Mouse (Mus musculus) liver, embryonic 13.5 days (tissue): ENCODE measurements around the gene Lef1. TPM values are rescaled to one million over a fixed set of nuclear protein-coding genes. Genes with fewer than 3 reads are reported as not detected.

ENCODE experiments used
- ATAC-seq: fragments of 200-750 bp; cut with Nextera tagmentation; 2 replicates; pipeline ENCODE4 v1.8.0; 2017; ENCODE audit warnings: low read depth, mild to moderate bottlenecking, moderate number of reproducible peaks, moderate library complexity
- DNase-seq: peaks from one replicate; pipeline ENCODE4 v3.0.0; 2022
- H3K27ac ChIP-seq: fragments of 300-500 bp; sonication (generic); 2 replicates; pipeline ENCODE4 v1.5.1; 2015; ENCODE audit warnings: moderate library complexity, mild to moderate bottlenecking, inconsistent platforms
- H3K27me3 ChIP-seq: fragments of 300-500 bp; sonication (generic); 2 replicates; pipeline ENCODE4 v1.6.1; 2015; ENCODE audit warnings: mild to moderate bottlenecking, inconsistent platforms
- H3K36me3 ChIP-seq: fragments of 300-500 bp; sonication (generic); 2 replicates; pipeline ENCODE4 v1.6.1; 2015; ENCODE audit warnings: mild to moderate bottlenecking, inconsistent platforms
- H3K4me1 ChIP-seq: fragments of 300-500 bp; sonication (generic); replicated peaks from 2 replicates; pipeline ENCODE4 v1.6.1; 2015; ENCODE audit warnings: inconsistent platforms
- H3K4me2 ChIP-seq: fragments of 300-500 bp; sonication (generic); 2 replicates; pipeline ENCODE4 v1.6.1; 2015; ENCODE audit warnings: inconsistent platforms, mild to moderate bottlenecking, moderate library complexity
- H3K4me3 ChIP-seq: fragments of 300-500 bp; sonication (generic); replicated peaks from 2 replicates; pipeline ENCODE4 v1.5.1; 2015; ENCODE audit warnings: mild to moderate bottlenecking, inconsistent platforms
- H3K9ac ChIP-seq: fragments of 300-500 bp; sonication (generic); 2 replicates; pipeline ENCODE4 v1.6.1; 2015; ENCODE audit warnings: mild to moderate bottlenecking, inconsistent platforms
- H3K9me3 ChIP-seq: fragments of 300-500 bp; sonication (generic); replicated peaks from 2 replicates; pipeline ENCODE4 v1.6.1; 2016; ENCODE audit warnings: inconsistent platforms
- WGBS: fragments of 180-500 bp; shearing (Covaris S2); methylation state at CpG from one replicate; pipeline ENCODE4 v1.1.7; 2015; ENCODE audit not compliant: insufficient replicate concordance; 5-methylcytosine and 5-hydroxymethylcytosine counted together
- polyA plus RNA-seq: library from polyadenylated mRNA; unstranded; fragments of >200 nt; fragmentation: Nextera tagmentation; extraction: Ambion mirVana; gene quantifications from 2 replicates; pipeline ENCODE4 v1.2.1, GENCODE M21; 2015

The Lef1 gene
- polyA plus RNA-seq, 1 experiment from 2014 or later, result 0.21 TPM

GRCm38 (mm10) chr3:131255399-131255981, 145.2 kb downstream of the Lef1 start:
- H3K27me3 ChIP-seq, result no peaks in the 10 kb centered on the region
- DNase-seq (no peak), ATAC-seq (no peak)
- peaks cover 20% of the 10 kb centered on the region for H3K36me3 ChIP-seq
- H3K9me3 ChIP-seq, result peaks cover 4% of the 10 kb centered on the region; the same call in 1 of the 2 replicates
- no peak overlapping the region for H3K4me2 ChIP-seq
- no peak overlapping the region for H3K4me3 ChIP-seq
- peaks cover 4% of the 10 kb centered on the region; the same call in 1 of the 2 replicates for H3K4me1 ChIP-seq
- 62% methylated on average over 3 of the region's 3 CpGs for WGBS
- H3K27ac ChIP-seq, result no peak overlapping the region
- no peak overlapping the region for H3K9ac ChIP-seq

GRCm38 (mm10) chr3:131258921-131259320, 148.7 kb downstream of the Lef1 start:
- WGBS, result 75% methylated on average over 3 of the region's 3 CpGs
- no peak overlapping the region for H3K4me2 ChIP-seq
- H3K27ac ChIP-seq, result no peak overlapping the region
- H3K4me1 ChIP-seq, result peaks cover 7% of the 10 kb centered on the region; the same call in 1 of the 2 replicates
- H3K27me3 ChIP-seq, result no peaks in the 10 kb centered on the region
- H3K9ac ChIP-seq, result no peak overlapping the region
- H3K4me3 ChIP-seq, result no peak overlapping the region
- DNase-seq (no peak), ATAC-seq (no peak)
- H3K9me3 ChIP-seq, result peaks cover under 1% of the 10 kb centered on the region; the same call in 1 of the 2 replicates
- peaks cover 29% of the 10 kb centered on the region for H3K36me3 ChIP-seq

DNA sequence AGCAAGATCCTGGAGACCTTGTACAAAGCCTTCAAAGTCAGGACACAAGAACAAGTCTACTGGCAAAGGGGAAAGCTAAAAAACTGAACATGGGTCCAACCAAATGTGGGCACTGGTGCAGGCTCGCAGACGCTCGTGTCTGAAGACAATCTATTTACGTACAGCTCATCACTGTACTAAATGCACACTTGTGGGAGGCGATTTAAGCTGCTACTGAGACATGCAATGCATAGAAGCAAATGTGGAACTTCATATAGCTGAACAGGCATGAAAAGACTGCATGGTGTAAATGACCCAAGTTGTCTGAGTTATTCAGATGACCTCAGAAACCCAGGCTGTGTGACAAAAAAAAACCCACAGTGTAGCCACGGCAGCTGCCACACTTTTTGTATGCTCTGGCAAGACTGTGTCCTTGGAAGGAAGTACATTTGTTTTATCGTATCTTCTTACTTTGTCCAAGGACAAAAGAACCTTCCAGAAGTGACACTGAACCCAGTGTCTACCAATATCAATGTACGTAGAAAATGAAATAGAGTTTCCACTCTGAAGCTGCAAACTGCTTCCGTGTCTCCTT, 149.2 kb downstream of the Lef1 start:
- 82% methylated on average over 9 of the region's 9 CpGs for WGBS
- ATAC-seq, result no peak

GRCm38 (mm10) chr3:131260418-131260817, 150.1 kb downstream of the Lef1 start:
- no peak overlapping the region for H3K4me3 ChIP-seq
- H3K27me3 ChIP-seq, result no peaks in the 10 kb centered on the region
- peaks cover 15% of the 10 kb centered on the region for H3K4me1 ChIP-seq
- peaks cover 23% of the 10 kb centered on the region; the same call in 1 of the 2 replicates for H3K36me3 ChIP-seq
- no peak overlapping the region for H3K4me2 ChIP-seq
- 76% methylated on average over 6 of the region's 6 CpGs for WGBS
- no peaks in the 10 kb centered on the region; the same call in 1 of the 2 replicates for H3K9me3 ChIP-seq
- DNase-seq (no peak), ATAC-seq (no peak)
- no peak overlapping the region for H3K27ac ChIP-seq
- H3K9ac ChIP-seq, result no peak overlapping the region

More for the DNA sequence above, 149.2 kb downstream of the Lef1 start:
- Histone ChIP-seq H3K27ac (no peak overlapping the region), H3K9ac (no peak overlapping the region), H3K36me3 (peaks cover 25% of the 10 kb centered on the region), H3K4me2 (no peak overlapping the region), H3K4me1 (peaks cover 7% of the 10 kb centered on the region), H3K9me3 (no peaks in the 10 kb centered on the region; the same call in 1 of the 2 replicates), H3K4me3 (no peak overlapping the region), H3K27me3 (no peaks in the 10 kb centered on the region)
- DNase-seq, result no peak

DNA sequence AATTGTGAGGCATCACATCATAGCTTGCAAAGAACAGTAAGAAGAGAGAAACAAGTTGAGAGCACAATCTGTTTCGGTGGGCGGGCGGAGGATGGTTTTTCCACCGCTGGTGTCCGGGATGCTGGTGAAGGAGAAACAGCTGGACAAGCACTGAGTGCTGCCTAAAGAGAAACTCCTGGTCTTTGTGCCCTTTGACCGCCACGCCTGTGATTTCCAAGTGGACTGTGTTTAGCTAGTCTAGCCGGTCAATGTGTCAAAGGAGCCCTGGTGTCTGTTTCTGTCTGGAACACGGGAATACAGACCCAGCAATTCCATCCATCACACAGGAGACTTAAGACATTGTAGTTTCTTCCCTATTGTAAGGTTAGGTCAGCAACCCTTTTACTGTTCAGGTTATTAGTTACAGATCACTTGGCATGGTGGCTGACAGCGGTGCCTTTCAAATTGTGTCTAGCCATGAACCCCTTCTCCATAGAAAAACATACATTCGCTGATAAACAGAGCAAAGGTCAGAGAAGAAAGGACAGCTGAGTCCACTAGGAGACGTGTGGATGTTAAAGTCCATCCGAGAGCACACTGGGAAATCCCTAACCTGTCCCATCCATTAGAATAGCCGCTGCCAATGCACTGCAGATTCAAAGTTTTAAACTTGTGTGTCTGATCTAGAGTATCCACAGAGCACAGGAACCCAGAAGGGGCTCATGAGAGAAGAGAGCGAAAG, 153.7 kb downstream of the Lef1 start:
- Histone ChIP-seq H3K27ac (no peak overlapping the region), H3K9ac (no peak overlapping the region), H3K27me3 (no peaks in the 10 kb centered on the region), H3K36me3 (peaks cover 28% of the 10 kb centered on the region), H3K9me3 (no peaks in the 10 kb centered on the region; the same call in 1 of the 2 replicates), H3K4me1 (peaks cover 20% of the 10 kb centered on the region), H3K4me3 (no peak overlapping the region), H3K4me2 (peak overlapping the region; percentile 28)
- no peak for DNase-seq
- ATAC-seq, result peak; percentile 32; the same call in 1 of the 2 replicates
- 71% methylated on average over 15 of the region's 15 CpGs for WGBS

- Histone ChIP-seq H3K4me2 (no peak overlapping the region), H3K9me3 (no peaks in the 10 kb centered on the region; the same call in 1 of the 2 replicates), H3K9ac (no peak overlapping the region), H3K36me3 (peaks cover 28% of the 10 kb centered on the region), H3K27me3 (no peaks in the 10 kb centered on the region), H3K27ac (no peak overlapping the region), H3K4me1 (peaks cover 24% of the 10 kb centered on the region), H3K4me3 (no peak overlapping the region)
- ATAC-seq (no peak), DNase-seq (no peak)
- 69% methylated on average over 8 of the region's 8 CpGs for WGBS
These were observed 155.2 kb downstream of the Lef1 start for GRCm38 (mm10) chr3:131265516-131265915.

DNA sequence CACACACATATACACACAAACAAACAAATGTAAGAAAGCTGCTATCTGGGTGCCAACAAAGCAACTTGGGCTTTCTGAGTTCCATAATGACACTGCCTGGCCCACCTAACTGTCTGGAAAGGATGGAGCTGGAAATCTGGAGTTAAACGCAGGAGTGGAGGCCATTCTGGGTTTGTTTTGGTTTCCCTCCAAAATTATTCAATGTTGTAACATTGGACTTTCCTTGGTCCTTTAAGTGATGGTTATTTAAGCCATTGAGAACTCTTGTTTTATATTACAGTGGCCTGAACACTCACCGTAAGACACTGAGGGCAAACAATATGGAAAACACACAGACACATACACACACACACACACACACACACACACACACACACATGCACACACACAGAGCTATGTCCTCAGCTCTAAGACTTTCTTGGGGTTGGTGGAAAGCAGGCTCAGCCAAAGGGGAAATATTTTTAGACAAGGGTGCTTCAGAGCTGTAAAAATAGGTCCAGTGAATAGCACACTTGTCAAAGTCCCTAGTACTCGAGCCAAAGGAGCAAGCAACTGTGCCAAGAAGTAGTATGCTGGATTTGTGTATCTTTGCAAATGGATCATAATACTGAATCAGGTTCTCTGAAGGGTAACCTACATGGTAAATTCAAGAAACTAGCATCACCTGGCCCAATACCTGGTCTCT, 156.2 kb downstream of the Lef1 start:
- Histone ChIP-seq H3K9ac (no peak overlapping the region), H3K4me3 (no peak overlapping the region), H3K27me3 (no peaks in the 10 kb centered on the region), H3K36me3 (peaks cover 19% of the 10 kb centered on the region), H3K4me2 (no peak overlapping the region), H3K9me3 (no peaks in the 10 kb centered on the region), H3K27ac (no peak overlapping the region), H3K4me1 (peaks cover 34% of the 10 kb centered on the region)
- ATAC-seq (no peak), DNase-seq (no peak)
- WGBS, result 62% methylated on average over 3 of the region's 3 CpGs

- no peak for ATAC-seq
- WGBS, result 62% methylated on average over 6 of the region's 6 CpGs
- DNase-seq, result no peak
These were observed 160.1 kb downstream of the Lef1 start for GRCm38 (mm10) chr3:131270381-131270780.

DNA sequence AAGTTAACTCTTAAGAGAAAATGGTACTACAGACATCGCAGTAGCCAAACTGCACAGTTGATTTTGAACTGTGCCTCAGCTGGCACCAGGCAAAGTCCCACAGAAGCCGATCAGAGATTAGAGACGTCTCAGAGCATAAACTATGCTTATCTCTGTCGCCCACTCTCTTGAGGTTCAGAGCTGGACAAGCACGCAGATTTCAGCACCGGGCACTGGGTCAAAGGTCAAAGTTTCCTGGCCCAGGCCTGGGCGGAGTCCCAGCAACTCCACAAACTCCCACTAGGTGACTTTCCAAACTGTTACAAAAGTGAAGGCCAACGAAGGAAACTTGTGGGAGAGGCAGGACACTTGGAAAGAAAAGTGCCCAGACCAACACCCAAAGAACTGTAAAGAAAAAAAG, 160.9 kb downstream of the Lef1 start:
- peak; percentile 60 for ATAC-seq
- Histone ChIP-seq H3K27me3 (no peaks in the 10 kb centered on the region), H3K4me2 (peak overlapping the region; percentile 82), H3K9ac (peak overlapping the region; percentile 71), H3K4me3 (peak overlapping the region; percentile 69), H3K9me3 (no peaks in the 10 kb centered on the region), H3K27ac (peak overlapping the region; percentile 66; the same call in 1 of the 2 replicates), H3K4me1 (peaks cover 27% of the 10 kb centered on the region), H3K36me3 (peaks cover 5% of the 10 kb centered on the region)
- WGBS, result under 1% methylated on average over 8 of the region's 8 CpGs
- peak; percentile 60 for DNase-seq

More at GRCm38 (mm10) chr3:131270381-131270780, 160.1 kb downstream of the Lef1 start:
- H3K4me1 ChIP-seq, result peaks cover 30% of the 10 kb centered on the region
- peaks cover 5% of the 10 kb centered on the region for H3K36me3 ChIP-seq
- peak overlapping the region; percentile 82 for H3K4me2 ChIP-seq
- H3K9me3 ChIP-seq, result no peaks in the 10 kb centered on the region
- H3K27me3 ChIP-seq, result no peaks in the 10 kb centered on the region
- H3K9ac ChIP-seq, result 0 out of 2 replicates have a peak overlapping the region, but pooled peaks have one; percentile 40
- H3K27ac ChIP-seq, result no peak overlapping the region
- peak overlapping the region; percentile 69 for H3K4me3 ChIP-seq

- WGBS, result under 1% methylated on average over 54 of the region's 54 CpGs
- no peaks in the 10 kb centered on the region for H3K9me3 ChIP-seq
- H3K4me2 ChIP-seq, result peak within 1 kb of the TSS; percentile 82
- peak within 1 kb of the TSS; percentile 71 for H3K9ac ChIP-seq
- peak within 1 kb of the TSS; percentile 66 for H3K27ac ChIP-seq
- H3K36me3 ChIP-seq, result peaks cover 5% of the 10 kb centered on the region
- ATAC-seq (peak; percentile 87), DNase-seq (peak; percentile 63)
- peak within 1 kb of the TSS; percentile 69 for H3K4me3 ChIP-seq
- no peaks in the 10 kb centered on the region for H3K27me3 ChIP-seq
- H3K4me1 ChIP-seq, result peaks cover 25% of the 10 kb centered on the region
These were observed 161.5 kb downstream of the Lef1 start, which contains the start of gene Hadh for GRCm38 (mm10) chr3:131271559-131272373. TSS of gene Hadh (minus strand) at chr3:131272101.
